Mouse (Mus musculus): ENCODE results near the gene Nnmt. TPM values are rescaled to one million over a fixed set of nuclear protein-coding genes. Genes with fewer than 3 reads are reported as not detected.
A peak's percentile ranks its signal among the peaks of the same experiment; 100 is the strongest.

Nnmt gene
- polyA plus RNA-seq (2012; ENCODE audit: insufficient read depth, insufficient read length, missing spikeins) = 45.3 and 55.6 TPM in 2 replicates

DNA sequence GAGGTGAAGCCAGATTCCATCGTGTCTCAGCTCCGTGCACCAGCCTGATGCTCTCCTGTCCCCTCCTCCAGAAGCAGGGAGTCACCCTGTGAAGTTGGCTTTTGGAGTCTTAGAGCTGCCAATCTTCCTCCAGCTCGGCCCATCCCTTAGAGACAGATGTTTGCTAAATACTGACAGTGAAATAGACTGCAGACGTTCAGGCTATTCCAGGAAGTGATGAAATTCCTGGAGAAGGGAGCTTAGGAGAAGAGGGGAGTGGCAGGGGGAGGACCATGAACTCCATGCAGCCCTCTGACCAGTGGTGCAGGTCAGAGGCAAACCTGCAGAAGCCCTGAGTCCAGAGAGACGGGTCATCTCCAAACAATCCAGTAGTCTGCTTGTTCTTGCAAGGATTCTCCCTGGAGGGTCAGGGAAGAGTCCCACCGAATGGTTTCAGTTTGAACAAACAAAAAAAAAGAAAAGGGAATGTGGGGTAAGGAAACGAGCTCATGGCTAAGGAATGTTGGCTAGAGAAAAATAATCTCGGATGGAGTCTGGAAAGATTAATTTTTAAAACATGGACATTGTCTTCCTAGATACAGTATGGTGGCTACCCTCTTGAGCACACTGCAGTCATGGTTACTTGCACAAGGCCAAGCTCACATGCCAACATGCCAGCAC lies at the start of gene Nnmt:
Gene Nnmt, minus strand, starts transcription at position 215 of the 660 bp plus-strand sequence.
- peak within 1 kb of the TSS; percentile 89 for H3K27ac ChIP-seq (replicated peaks; ENCODE audit: low read depth, low read length)
- peak within 1 kb of the TSS; percentile 60 for H3K4me3 ChIP-seq (ENCODE audit: insufficient read depth, low read depth, low read length)
- H3K4me1 ChIP-seq (ENCODE audit: control insufficient read depth, insufficient read depth, insufficient read length, low read length) = peaks cover 11% of the 10 kb centered on the region

DNA sequence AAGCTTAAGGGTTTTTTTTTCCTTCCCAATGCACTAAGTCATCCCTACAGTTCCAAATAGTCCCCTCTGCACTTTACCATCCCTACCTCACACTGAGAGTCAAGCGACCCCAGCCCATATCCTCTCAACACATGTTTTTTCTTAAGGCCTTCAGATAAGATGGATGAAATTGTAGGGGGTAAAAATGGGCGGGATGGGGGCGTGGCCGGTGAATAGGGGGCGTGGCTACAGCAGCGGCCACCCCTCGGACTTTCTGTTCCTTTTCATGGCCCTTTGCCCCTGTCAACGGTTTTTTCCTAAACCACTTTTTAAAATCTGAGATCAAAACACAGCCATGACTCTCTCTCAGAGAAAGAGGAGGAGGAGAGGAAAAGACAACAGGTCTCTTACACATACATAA lies 49.8 kb upstream of the Nnmt start:
- Histone ChIP-seq H3K4me1 (ENCODE audit: control insufficient read depth, insufficient read depth, insufficient read length, low read length) (peaks cover 15% of the 10 kb centered on the region), H3K27ac (replicated peaks; ENCODE audit: low read depth, low read length) (no peak overlapping the region), H3K4me3 (ENCODE audit: insufficient read depth, low read depth, low read length) (no peak overlapping the region)

DNA sequence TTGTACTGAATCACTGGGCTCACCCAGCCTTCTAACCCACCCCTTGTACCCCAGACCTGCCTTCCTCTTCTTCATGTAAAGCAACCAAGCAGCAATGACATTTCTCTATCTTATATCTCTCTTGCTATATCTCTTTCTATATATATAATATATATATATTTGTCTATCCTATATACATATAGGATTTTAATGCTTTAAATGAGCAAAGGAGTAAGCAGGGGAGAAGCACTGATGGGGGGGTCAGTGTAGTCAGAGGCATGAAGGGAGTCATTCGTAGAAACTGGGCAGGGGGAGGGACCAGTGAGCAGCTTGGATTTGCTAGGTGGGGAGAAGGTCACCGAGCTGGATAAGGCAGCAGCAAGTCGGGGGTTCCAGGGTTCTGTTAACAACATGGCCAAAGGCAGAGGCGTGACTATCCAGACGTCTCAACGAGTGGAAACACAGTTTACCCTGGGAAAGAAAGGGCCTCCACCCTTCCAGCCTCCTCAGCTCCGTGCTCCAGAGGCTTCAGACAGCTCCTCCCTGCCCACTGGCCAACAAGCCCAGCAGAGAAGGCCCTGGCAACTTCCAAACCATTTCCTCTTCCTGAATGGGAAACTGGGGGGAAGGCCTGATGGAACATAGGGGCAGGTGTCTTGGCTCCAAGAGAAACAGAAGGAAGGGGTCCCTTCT lies 48.6 kb upstream of the Nnmt start:
- Histone ChIP-seq H3K4me1 (ENCODE audit: control insufficient read depth, insufficient read depth, insufficient read length, low read length) (peaks cover 18% of the 10 kb centered on the region), H3K27ac (replicated peaks; ENCODE audit: low read depth, low read length) (peak overlapping the region; percentile 49)

DNA sequence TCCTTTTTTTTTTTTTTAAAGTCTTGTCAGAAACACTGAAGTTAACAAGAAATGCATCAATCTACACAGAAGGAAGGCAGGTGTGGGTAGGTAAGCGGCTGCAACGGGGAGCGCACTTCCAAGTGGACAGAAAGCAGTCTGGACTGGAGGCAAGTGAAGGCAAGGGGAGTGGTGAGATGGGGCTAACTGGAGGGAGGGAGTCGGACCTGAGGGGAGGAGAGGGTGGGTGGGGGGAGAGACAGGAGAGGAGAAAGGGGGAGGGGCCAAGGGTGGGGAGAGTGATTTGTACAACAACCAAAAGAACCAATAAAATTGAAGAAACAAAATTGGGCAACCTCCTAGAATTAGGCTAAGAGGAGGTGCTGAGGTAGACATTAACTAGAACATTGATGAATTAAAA lies 47.1 kb upstream of the Nnmt start:
- peaks cover 23% of the 10 kb centered on the region for H3K4me1 ChIP-seq (ENCODE audit: control insufficient read depth, insufficient read depth, insufficient read length, low read length)
- no peak overlapping the region for H3K27ac ChIP-seq (replicated peaks; ENCODE audit: low read depth, low read length)
- H3K4me3 ChIP-seq (ENCODE audit: insufficient read depth, low read depth, low read length) = no peak overlapping the region

More for the DNA sequence above, 48.6 kb upstream of the Nnmt start:
- no peak overlapping the region for H3K4me3 ChIP-seq (ENCODE audit: insufficient read depth, low read depth, low read length)

- Histone ChIP-seq H3K27ac (replicated peaks; ENCODE audit: low read depth, low read length) (peak overlapping the region; percentile 71; the same call in 1 of the 2 replicates), H3K4me3 (ENCODE audit: insufficient read depth, low read depth, low read length) (no peak overlapping the region), H3K4me1 (ENCODE audit: control insufficient read depth, insufficient read depth, insufficient read length, low read length) (peaks cover 23% of the 10 kb centered on the region)
Observed at GRCm38 (mm10) chr9:48650846-48651245, 45.9 kb upstream of the Nnmt start.

GRCm38 (mm10) chr9:48649851-48650685 lies 45.1 kb upstream of the Nnmt start:
- Histone ChIP-seq H3K4me3 (ENCODE audit: insufficient read depth, low read depth, low read length) (peak overlapping the region; percentile 19; the same call in 1 of the 2 replicates), H3K4me1 (ENCODE audit: control insufficient read depth, insufficient read depth, insufficient read length, low read length) (peaks cover 19% of the 10 kb centered on the region), H3K27ac (replicated peaks; ENCODE audit: low read depth, low read length) (peak overlapping the region; percentile 71)

DNA sequence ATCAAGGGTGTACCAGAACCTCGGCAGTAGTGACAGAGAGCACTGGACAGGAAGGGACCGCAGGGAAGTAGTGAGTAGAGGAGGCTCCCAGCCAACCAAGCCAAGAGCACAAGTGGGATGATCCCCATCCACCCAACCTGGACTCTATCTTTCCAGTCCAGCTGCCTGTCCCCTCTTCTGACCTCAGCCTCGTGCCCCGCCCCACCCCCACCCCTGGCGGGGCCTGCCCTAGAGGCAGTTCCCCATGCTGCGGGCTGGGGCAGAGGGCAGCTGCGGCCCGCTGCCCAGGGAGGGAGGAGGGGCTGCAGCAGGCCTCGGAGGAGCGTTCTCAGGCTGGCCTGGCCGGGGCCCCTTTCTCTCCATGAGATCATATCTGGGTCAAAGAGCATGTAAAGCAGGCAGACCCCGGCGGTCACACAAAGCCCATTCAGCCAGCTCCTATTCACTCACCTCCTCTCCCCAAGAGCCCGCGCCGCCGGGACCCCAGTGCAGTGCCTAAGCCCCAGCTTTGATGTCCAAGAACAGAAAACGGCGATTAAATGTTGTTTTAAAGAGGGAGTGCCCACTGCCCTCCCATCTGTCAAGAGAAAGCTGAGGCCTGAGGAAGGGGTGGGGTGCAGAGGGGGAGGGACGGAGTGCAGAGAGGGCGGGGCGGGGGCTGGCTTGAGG lies 44.3 kb upstream of the Nnmt start:
- peaks cover 19% of the 10 kb centered on the region for H3K4me1 ChIP-seq (ENCODE audit: control insufficient read depth, insufficient read depth, insufficient read length, low read length)
- H3K4me3 ChIP-seq (ENCODE audit: insufficient read depth, low read depth, low read length) = peak overlapping the region; percentile 62
- peak overlapping the region; percentile 92 for H3K27ac ChIP-seq (replicated peaks; ENCODE audit: low read depth, low read length)

DNA sequence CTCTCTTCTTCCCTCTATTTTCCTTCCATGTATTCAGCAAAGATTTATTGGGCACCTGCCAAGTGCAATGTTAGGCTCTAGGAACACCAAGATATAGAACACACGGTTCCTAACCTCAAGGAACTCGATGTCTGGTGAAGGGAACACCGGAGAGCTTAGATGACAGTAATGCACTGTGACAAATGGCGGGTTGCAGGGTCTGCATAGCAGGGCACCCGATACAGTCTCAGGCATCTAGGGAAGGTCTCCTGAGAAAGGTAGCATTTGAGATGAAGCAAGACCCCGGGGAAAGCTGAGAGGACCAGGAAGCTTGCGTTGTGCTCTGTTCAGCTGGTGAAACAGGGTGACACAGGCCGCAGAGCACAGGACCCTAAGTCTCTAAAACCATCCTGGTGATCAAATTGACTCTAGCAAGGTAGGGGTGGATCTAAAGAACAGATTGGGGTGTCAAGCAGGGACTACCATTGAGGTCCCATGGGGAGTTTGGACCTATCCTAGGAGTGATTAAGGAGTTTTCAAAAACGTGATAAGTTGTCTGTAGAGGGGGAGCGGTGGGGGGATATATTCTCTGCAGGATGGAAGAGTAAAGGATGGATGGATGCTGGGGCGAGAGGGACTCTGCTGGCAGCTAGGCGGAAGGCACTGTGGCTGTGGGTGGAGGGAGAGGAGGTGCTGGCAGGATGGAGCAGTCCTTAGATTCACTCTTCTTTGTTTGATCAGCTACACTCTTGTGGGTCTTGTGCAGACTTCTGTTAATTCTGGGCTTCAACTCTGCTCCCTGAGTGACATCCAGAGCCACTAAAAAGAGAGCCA lies 43.5 kb upstream of the Nnmt start:
- Histone ChIP-seq H3K4me3 (ENCODE audit: insufficient read depth, low read depth, low read length) (peak overlapping the region; percentile 62), H3K27ac (replicated peaks; ENCODE audit: low read depth, low read length) (peak overlapping the region; percentile 92), H3K4me1 (ENCODE audit: control insufficient read depth, insufficient read depth, insufficient read length, low read length) (peaks cover 16% of the 10 kb centered on the region)

DNA sequence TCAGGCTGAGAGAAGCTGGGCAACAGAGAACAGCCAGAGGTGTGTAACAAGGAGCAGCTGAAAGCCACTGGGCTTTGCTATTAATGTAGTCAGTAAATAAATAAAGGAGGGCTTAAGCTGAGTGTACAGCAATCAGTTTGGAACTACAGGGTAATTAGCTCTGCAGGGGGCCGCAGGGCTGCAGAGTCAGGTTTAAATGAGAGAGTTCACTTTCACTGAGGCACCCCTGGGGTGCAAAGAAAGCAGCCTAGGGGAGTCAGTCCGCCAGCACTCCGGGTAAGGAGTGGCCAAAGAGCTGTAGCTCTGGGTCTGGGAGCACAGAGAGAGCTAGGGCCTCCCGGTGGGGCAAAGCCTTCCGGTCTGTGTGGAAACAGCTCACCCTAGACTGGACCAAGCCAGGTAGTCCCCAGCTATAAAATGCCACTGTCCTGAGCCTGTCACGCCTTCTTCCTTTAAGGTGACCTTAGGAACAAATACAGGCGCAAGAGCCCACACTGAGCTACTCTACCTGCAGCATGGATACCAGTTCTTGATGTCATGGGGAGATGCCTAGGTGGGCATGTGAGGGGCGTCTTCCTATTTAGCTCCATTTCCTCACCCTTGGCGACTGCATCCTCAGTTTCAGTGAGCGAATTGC lies 42.8 kb upstream of the Nnmt start:
- peak overlapping the region; percentile 5; the same call in 1 of the 2 replicates for H3K4me3 ChIP-seq (ENCODE audit: insufficient read depth, low read depth, low read length)
- peak overlapping the region; percentile 92; the same call in 1 of the 2 replicates for H3K27ac ChIP-seq (replicated peaks; ENCODE audit: low read depth, low read length)
- H3K4me1 ChIP-seq (ENCODE audit: control insufficient read depth, insufficient read depth, insufficient read length, low read length) = peaks cover 16% of the 10 kb centered on the region

DNA sequence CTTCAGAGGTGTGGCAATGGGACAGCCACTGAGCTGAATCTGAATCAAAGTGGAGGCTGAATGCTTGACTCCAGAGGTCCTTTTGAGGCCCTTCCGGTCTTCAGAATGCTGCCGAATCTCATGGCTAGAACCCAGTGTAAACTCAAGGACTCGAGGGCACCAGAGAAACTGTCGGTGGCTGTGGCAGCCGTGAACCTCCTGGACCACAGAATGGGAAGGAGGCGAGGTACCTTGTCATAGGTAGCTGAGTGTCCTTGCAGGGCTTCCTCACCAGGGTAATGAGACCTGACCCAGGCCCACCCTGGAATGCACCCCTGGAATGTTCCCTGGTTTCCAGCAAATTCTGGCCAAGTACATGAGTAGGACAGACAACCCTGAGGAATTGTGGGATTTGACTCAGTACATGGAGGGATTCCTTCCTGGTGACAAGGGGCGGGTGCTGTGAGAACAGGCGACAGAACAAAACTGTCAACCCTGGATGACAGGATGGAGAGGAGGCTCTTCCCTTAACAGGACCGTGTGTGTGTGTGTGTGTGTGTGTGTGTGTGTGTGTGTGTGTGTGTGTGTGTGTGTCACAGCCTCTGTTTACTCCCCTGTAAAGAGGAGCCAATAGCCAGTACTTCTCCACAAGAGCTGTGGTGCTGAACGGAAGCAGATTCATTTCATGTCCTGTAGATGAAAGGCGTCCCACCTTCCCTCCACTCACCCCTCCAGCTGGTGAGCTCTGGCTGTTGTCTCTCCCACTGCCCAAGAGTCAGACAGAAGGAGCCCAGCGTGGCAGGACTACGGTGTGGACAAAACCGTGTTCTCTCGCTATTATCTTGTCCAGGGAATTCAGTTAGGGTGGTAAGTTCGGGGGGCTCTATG lies 42.1 kb upstream of the Nnmt start:
- H3K4me3 ChIP-seq (ENCODE audit: insufficient read depth, low read depth, low read length) = no peak overlapping the region
- peak overlapping the region; percentile 92 for H3K27ac ChIP-seq (replicated peaks; ENCODE audit: low read depth, low read length)
- peaks cover 16% of the 10 kb centered on the region for H3K4me1 ChIP-seq (ENCODE audit: control insufficient read depth, insufficient read depth, insufficient read length, low read length)

- Histone ChIP-seq H3K4me1 (ENCODE audit: control insufficient read depth, insufficient read depth, insufficient read length, low read length) (peaks cover 16% of the 10 kb centered on the region), H3K4me3 (ENCODE audit: insufficient read depth, low read depth, low read length) (no peak overlapping the region), H3K27ac (replicated peaks; ENCODE audit: low read depth, low read length) (peak overlapping the region; percentile 92)
Observed at GRCm38 (mm10) chr9:48646251-48646650, 41.3 kb upstream of the Nnmt start.

- Histone ChIP-seq H3K4me1 (ENCODE audit: control insufficient read depth, insufficient read depth, insufficient read length, low read length) (peaks cover 16% of the 10 kb centered on the region), H3K4me3 (ENCODE audit: insufficient read depth, low read depth, low read length) (no peak overlapping the region), H3K27ac (replicated peaks; ENCODE audit: low read depth, low read length) (no peak overlapping the region)
Observed at GRCm38 (mm10) chr9:48645648-48646126, 40.7 kb upstream of the Nnmt start.
